In genomic region chr10:72391397-72391796, GRCm38 (mm10) we compare ENCODE assay signal across 10 mouse cellular contexts.
DNase-seq lines count a peak whose midpoint lies in the region; ATAC-seq and TF ChIP-seq lines count a peak whose summit lies in the region.
"Had no signal": no experiment of that assay in that cellular context is flagged by ENCODE, and none has a peak within 500 bp of the region (broad histone marks: within the 10 kb centered on the region; RNA-seq: fewer than 3 reads in every experiment).

No protein-coding gene starts in this region.

- H3K9ac ChIP-seq in kidney, embryonic 15.5 days: no peak overlapping the region

- peak; percentile 37 for TF ChIP-seq CTCF in kidney, adult 2 months (conservative IDR thresholded peaks at IDR 0.05; ENCODE audit: insufficient read depth, insufficient read length, low read depth, low read length)

- peak; percentile 4 to 22 for DNase-seq in adrenal gland, adult 18-20 months (ENCODE audit: low spot score in 2 of 2)
- DNase-seq in adrenal gland, adult 2 months: no peak
- peak; percentile 30 for DNase-seq in kidney, adult 2 months
- DNase-seq in A20 (ENCODE audit: low read depth, low spot score): peak; percentile 55
- DNase-seq in embryo, embryonic 10.5 days (ENCODE audit: low spot score): peak; percentile 30
- DNase-seq in frontal cortex, postnatal 10 days (ENCODE audit: low spot score in 2 of 2): no peak
- DNase-seq: layer of hippocampus, postnatal 36 days had no signal

- WGBS in kidney, adult 2 months: 98% methylated on average over 1 of the region's 1 CpGs
- 96% methylated on average over 1 of the region's 1 CpGs for WGBS in kidney, embryonic 15.5 days

- H3K27ac ChIP-seq in kidney, adult 2 months (ENCODE audit: insufficient read depth, low read depth, low read length): no peak overlapping the region
- no peak overlapping the region for H3K27ac ChIP-seq in kidney, embryonic 15.5 days

- H3K4me3 ChIP-seq in kidney, adult 2 months (ENCODE audit: insufficient read depth, low read depth, low read length): no peak overlapping the region
- no peak overlapping the region for H3K4me3 ChIP-seq in kidney, embryonic 15.5 days (replicated peaks)

- TF ChIP-seq POLR2A in kidney, adult 2 months (IDR thresholded peaks at IDR 0.05; ENCODE audit: low read depth, low read length): no peak

- no peak for ATAC-seq in kidney, embryonic 15.5 days (replicated peaks; ENCODE audit: low FRiP score)
- no peak for ATAC-seq in activated CD4-positive, CD25-positive, alpha-beta regulatory T cell, adult 4 months

- H3K36me3 ChIP-seq in kidney, adult 2 months (ENCODE audit: control insufficient read depth, insufficient read depth, low read length): no peaks in the 10 kb centered on the region
- H3K36me3 ChIP-seq in kidney, embryonic 15.5 days: no peaks in the 10 kb centered on the region

- H3K27me3 ChIP-seq in kidney, adult 2 months (replicated peaks; ENCODE audit: control insufficient read depth, insufficient read depth, low read length): no peaks in the 10 kb centered on the region
- no peaks in the 10 kb centered on the region for H3K27me3 ChIP-seq in kidney, embryonic 15.5 days

- H3K9me3 ChIP-seq in kidney, embryonic 15.5 days (replicated peaks): no peaks in the 10 kb centered on the region

- no peaks in the 10 kb centered on the region for H3K4me1 ChIP-seq in kidney, adult 2 months (ENCODE audit: control insufficient read depth, insufficient read depth, low read length)
- no peaks in the 10 kb centered on the region for H3K4me1 ChIP-seq in kidney, embryonic 15.5 days

- no peak overlapping the region for H3K4me2 ChIP-seq in kidney, embryonic 15.5 days
- H3K4me2 ChIP-seq: heart, embryonic 11.5 days had no signal

Comparison
In these comparisons a context has a peak if more than half of its experiments do, and no peak if none do; other contexts are left out.
1. DNase-seq: peak in adrenal gland, adult 18-20 months (2 of 2), kidney, adult 2 months (single experiment), A20 (single experiment) and embryo, embryonic 10.5 days (single experiment); none in adrenal gland, adult 2 months (single experiment) and frontal cortex, postnatal 10 days (0 of 2).